Mouse (Mus musculus): ENCODE data around the gene Kcnh8.

The Kcnh8 gene

DNA sequence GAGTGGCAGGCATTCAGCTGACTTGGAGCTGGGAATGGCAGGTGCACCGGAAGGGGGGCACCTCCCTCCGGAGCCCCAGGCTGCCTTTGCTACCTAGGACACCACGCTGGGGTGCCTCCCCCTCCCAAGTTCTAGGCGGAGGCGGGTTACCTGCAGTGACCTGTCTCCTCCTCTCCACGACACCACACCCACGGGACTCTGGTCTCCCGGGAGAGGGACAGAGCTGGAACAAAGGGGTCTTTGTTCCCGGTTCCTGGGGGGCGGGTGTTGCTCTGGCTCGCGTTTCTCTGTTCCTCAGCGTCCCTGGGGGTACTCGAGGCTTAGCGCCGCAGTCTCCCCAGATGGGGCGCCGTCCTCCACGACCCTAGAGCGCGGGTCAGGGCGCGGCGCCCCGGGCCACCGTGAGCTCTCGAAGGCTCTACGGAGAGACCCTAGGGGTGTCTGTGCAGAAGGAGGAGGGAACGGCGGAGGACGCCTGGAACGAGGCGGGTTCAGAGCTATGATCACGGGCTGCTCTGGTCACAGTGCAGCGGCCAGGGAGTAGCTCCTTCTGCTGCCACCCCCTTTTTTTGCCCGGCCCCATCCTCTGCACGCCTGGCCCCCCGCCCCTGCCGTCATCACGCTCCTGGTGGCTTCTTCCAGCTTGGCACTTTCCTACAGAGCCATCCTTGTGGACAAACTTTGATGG, at the start of gene Kcnh8:
Kcnh8 (plus strand) TSS at position 617 of the 688 bp plus-strand sequence.
- DNase-seq, result peak; percentile 52

- peak; percentile 74 for DNase-seq
Observed at GRCm38 (mm10) chr17:52559961-52560720, 42.4 kb upstream of the Kcnh8 start.

GRCm38 (mm10) chr17:52565467-52566155, 36.9 kb upstream of the Kcnh8 start:
- no peak for DNase-seq

DNA sequence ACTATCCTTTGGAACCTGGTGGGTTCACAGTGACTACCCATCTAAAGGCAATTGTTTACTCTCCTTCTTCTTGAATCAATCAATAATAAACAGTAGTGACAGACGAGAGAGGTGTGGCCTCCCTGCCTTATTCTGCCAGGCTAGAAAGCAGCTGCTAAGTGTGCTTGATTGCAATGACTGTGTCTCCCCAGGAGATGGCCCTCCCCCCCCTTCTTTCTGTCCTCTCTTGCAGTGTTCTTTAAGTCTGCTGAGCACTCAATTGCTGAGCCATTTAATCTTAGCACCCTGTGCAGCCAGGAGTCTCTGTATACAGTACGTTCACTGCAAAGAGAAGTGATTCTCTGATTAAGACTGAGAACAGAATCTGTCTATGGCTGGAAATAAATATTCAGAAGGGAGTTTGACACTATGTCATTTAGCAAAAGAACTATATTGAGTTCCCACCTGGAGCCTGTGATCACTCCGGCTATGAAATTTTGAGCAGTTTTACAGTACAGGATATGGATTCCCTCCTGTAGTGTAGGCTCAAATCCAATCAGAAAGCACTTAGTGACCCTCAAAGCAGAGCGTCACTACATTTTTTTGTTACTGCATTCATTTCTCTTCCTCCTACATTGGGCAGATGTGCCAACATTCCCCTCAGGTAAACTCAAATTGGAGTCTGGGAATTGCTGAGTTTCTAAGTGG, 32.8 kb upstream of the Kcnh8 start:
- DNase-seq, result no peak

GRCm38 (mm10) chr17:52572229-52572628, 30.3 kb upstream of the Kcnh8 start:
- DNase-seq, result no peak

DNA sequence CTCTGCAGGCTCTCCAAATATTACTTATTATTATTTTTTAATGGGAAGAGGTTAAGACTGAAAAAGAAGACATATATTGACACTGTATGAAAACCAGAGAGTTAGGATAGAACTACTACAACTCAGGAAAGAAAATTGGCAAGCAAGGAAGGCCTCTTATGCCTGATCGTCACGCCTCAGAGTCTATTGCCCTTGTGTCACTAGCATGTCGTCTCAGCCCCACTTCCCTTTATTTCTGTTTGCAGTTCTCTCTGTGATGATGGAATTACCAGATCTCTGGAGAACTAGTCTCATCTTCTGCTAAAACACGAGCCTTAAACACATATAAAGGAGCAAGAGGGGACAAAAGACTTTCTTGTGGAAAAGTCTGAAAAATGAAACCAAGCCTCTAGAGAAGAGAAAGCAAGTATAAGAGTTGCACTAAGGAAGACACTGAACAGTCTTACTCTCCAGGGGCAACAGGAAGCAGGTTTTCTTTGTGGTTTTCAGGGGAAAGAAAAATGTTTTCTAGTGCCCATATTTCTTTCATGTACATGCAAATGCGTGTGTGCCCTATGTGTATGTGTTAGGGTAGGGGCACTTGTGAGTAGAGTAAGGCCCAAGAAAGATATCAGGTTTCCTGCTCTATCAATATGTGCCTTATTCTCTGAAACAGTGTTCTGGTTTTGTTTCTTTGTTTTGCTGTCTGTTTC, 10.9 kb upstream of the Kcnh8 start:
- no peak for DNase-seq

- no peak for DNase-seq
Observed at GRCm38 (mm10) chr17:52599141-52599540, 3.4 kb upstream of the Kcnh8 start.

DNA sequence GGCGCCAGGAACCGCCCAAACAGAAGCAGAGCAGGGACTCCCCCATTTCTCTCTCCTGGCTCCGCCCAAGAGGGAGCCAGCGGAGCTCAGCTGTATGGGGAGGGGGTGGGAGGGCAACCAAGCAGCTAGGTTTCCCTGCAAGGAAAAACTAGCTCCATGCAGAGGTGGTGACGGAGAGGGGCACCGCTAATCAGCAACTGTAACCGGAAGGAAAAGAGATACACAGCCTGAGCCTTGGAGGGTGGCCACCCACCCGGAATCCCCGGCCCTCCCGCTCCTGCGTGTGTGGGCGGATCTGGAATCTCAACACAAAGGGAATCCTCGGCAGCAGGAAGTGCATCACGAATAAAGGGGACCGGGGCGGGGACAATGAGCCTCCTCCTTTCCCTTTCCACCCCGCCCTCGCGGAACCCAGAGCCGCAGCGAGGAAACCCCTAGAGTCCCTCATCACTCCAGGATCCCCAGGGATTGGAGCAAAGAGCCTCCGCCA, 1.6 kb upstream of the Kcnh8 start:
- DNase-seq, result peak; percentile 67

- no peak for DNase-seq
Observed at GRCm38 (mm10) chr17:52602781-52603170, 267 bp downstream of the Kcnh8 start.

DNA sequence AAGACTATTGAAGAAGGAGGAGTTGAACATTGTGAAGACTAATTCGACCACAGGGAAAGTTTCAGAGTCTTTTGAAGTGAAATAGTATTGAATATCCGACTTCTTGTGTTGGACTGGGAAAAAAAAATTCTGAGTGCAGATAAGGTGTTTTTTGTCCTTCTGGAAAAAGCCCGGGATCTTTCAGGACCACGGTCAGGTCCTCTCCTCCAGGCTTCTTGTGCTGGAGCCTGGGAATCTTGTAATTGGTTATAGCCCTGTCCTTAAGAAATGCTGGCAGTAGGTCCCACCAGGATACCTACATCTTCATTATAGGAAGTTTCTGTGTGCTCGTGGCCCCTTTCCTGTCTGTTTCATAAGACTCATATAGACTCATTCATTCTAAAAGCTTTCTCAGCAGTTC, 902 bp downstream of the Kcnh8 start:
- DNase-seq, result no peak

DNA sequence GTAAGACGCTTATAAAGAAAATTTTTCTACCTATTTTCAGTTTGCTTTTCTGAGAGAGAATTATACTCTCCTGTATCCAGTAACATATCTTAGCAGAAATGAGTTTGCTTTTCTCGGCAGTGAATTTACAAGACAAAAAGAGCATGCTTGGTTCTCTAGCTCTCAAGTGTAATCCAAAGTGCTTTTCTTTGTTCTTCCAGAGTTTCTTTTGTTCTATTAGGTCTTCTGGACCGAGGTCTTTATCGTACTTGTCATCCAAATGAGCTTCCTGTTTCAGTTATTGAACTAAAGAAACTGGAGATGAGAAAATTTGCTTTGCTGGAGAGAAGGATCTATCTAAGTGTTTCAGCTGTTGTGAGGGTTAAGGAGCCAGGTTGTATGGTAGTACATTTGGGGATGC, 8.9 kb downstream of the Kcnh8 start:
- DNase-seq, result no peak

DNA sequence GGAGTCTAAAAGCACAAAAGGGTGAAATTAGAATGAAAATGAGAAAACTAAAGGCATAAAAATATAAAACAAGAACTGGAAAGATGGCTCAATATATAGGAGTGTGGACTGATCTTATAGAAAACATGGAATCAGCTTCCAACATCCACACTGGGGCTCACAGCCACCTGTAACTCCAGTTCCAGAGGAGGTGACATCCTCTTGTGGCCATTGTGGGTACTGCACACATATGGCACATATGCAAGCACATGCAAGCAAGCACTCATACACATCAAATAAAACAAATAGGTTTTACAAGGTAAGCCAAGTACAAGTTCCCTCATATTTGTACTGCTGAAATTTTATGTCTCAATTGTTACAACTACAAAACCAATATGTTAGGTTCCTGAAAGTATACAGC, 46.7 kb downstream of the Kcnh8 start:
- peak; percentile 27 for DNase-seq

- DNase-seq, result no peak
Observed at GRCm38 (mm10) chr17:52691988-52692387, 89.5 kb downstream of the Kcnh8 start.

DNA sequence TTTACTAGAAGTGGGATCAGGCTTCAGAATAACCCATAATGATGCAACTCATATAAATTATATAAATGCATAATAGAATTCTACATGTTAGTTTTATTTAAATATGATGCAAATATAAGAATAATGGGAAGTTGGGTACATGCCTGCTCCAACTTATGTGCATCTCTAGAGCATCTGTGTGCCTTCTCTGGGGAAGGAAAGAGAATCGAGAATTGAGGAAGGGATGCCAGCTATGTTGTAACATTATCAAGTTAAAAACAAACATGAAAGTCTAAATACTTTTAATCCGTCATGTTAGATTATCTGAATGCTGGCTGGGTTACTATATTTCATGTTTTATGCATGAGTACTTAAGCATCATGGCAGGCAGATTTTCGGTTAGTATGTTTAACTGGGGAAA, 99.4 kb downstream of the Kcnh8 start:
- no peak for DNase-seq

- no peak for DNase-seq
Observed at GRCm38 (mm10) chr17:52712319-52712718, 109.8 kb downstream of the Kcnh8 start.

DNA sequence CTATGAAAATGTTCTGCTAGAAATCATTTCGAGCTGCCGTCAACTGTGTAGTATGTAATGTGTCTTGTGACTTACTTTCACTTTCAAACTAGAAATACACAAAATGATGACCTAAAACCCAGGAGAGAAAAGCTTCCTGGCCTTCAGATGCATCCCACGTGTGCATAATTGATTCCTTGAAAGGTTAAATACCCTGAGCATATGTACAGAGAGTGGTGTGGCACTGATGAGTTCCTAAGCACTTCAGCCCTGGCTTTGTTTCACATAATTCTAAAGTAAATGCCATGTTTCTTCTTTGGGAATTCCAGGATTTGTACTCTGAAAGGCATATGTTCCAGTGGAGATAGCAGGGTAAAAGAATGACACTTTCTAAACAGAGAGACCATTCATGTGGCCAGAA, 119.7 kb downstream of the Kcnh8 start:
- DNase-seq, result no peak

- no peak for DNase-seq
Observed at GRCm38 (mm10) chr17:52728806-52729205, 126.3 kb downstream of the Kcnh8 start.

GRCm38 (mm10) chr17:52738436-52738835, 135.9 kb downstream of the Kcnh8 start:
- no peak for DNase-seq

DNA sequence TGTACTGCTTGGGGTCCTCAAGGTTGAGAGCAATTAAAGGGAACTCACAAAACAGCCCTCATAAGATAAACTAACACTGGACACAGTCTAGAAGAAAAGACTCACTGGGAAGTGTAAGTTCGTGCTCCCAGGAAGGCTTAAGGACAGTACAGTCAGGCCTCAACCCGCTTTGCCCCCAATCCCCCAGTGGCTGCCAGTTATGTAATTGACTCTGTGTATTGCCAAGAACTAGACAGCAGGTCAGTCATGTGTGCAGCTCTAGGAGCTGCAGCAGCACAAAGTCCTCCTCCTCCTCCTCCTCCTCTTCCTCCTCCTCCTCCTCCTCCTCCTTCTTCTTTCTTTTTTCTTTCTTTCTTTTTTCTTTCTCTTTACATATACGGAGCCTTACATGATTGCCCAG, 185.6 kb downstream of the Kcnh8 start:
- DNase-seq, result no peak

DNA sequence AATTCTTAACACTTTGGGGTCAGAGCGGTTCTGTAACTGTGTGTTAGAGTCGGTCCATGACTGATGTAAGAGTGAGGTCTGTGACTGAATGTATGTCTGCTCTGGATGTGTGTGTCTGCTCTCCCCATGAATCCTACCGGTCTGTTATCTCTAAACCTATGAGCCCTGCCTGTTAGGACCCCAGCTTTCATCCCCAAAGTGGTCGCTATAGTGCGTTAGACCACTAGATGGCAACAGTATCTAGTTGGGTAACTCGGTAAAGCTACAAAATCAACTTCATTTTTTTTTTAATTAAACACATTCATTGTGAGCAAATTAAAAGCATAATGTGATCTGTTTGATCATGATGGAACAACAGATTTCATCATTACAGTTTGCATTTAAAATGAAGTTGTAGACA, 202.0 kb downstream of the Kcnh8 start:
- no peak for DNase-seq

- no peak for DNase-seq
Observed at GRCm38 (mm10) chr17:52810773-52811172, 208.3 kb downstream of the Kcnh8 start.

GRCm38 (mm10) chr17:52819007-52819406, 216.5 kb downstream of the Kcnh8 start:
- no peak for DNase-seq

- no peak for DNase-seq
Observed at GRCm38 (mm10) chr17:52829678-52830077, 227.2 kb downstream of the Kcnh8 start.

Measured in thymus, postnatal 25 days (tissue).